Mouse (Mus musculus): ENCODE data around the gene Abcb1b. TPM values are rescaled to one million over a fixed set of nuclear protein-coding genes. Genes with fewer than 3 reads are reported as not detected.
"Not testable (repeated sequence)": the region's sequence is repeated elsewhere in the genome, so short reads cannot be mapped to it uniquely, and the experiment has no call there.

Abcb1b gene
- 0.78 and 1.1 TPM in 2 replicates for polyA plus RNA-seq (2015; fragmentation: Nextera tagmentation; extraction: Ambion mirVana)

GRCm38 (mm10) chr5:8797987-8798751 lies at the start of gene Abcb1b:
TSS of gene Abcb1b (plus strand) at chr5:8798147.
- ATAC-seq (replicated peaks), result peak; percentile 92
- Histone ChIP-seq H3K4me2 (replicated peaks) (peak within 1 kb of the TSS; percentile 83), H3K27me3 (no peaks in the 10 kb centered on the region), H3K9ac (replicated peaks) (peak within 1 kb of the TSS; percentile 51), H3K4me3 (peak within 1 kb of the TSS; percentile 45), H3K4me1 (peaks cover 5% of the 10 kb centered on the region; the same call in 1 of the 2 replicates), H3K36me3 (no peaks in the 10 kb centered on the region), H3K27ac (replicated peaks) (no peak within 1 kb of the TSS), H3K9me3 (no peaks in the 10 kb centered on the region)
- under 1% methylated on average over 47 of the region's 48 CpGs for WGBS

- 75% methylated on average over 3 of the region's 3 CpGs for WGBS
- no peaks in the 10 kb centered on the region for H3K4me1 ChIP-seq
- no peaks in the 10 kb centered on the region for H3K36me3 ChIP-seq
Observed at GRCm38 (mm10) chr5:8772866-8773265, 25.1 kb upstream of the Abcb1b start.

GRCm38 (mm10) chr5:8778311-8778710 lies 19.6 kb upstream of the Abcb1b start:
- Histone ChIP-seq H3K4me3 (no peak overlapping the region), H3K4me1 (no peaks in the 10 kb centered on the region), H3K27ac (replicated peaks) (no peak overlapping the region), H3K27me3 (no peaks in the 10 kb centered on the region), H3K4me2 (replicated peaks) (no peak overlapping the region), H3K9me3 (no peaks in the 10 kb centered on the region), H3K9ac (replicated peaks) (no peak overlapping the region), H3K36me3 (no peaks in the 10 kb centered on the region)
- ATAC-seq (replicated peaks), result no peak
- 88% methylated on average over 2 of the region's 2 CpGs for WGBS

More at GRCm38 (mm10) chr5:8772866-8773265, 25.1 kb upstream of the Abcb1b start:
- H3K4me3 ChIP-seq, result no peak overlapping the region
- no peak overlapping the region for H3K27ac ChIP-seq (replicated peaks)
- H3K4me2 ChIP-seq (replicated peaks), result no peak overlapping the region
- no peak overlapping the region for H3K9ac ChIP-seq (replicated peaks)
- no peaks in the 10 kb centered on the region for H3K27me3 ChIP-seq
- no peaks in the 10 kb centered on the region for H3K9me3 ChIP-seq
- ATAC-seq (replicated peaks), result no peak

GRCm38 (mm10) chr5:8778751-8779150 lies 19.2 kb upstream of the Abcb1b start:
- H3K9me3 ChIP-seq, result no peaks in the 10 kb centered on the region
- no peak overlapping the region for H3K9ac ChIP-seq (replicated peaks)
- 87% methylated on average over 2 of the region's 2 CpGs for WGBS
- H3K4me3 ChIP-seq, result no peak overlapping the region
- H3K4me2 ChIP-seq (replicated peaks), result no peak overlapping the region
- no peaks in the 10 kb centered on the region for H3K27me3 ChIP-seq
- H3K27ac ChIP-seq (replicated peaks), result no peak overlapping the region
- no peak for ATAC-seq (replicated peaks)
- no peaks in the 10 kb centered on the region for H3K36me3 ChIP-seq
- H3K4me1 ChIP-seq, result no peaks in the 10 kb centered on the region

GRCm38 (mm10) chr5:8792281-8792680 lies 5.7 kb upstream of the Abcb1b start:
- no peak overlapping the region for H3K4me3 ChIP-seq
- WGBS, result 80% methylated on average over 4 of the region's 4 CpGs
- no peaks in the 10 kb centered on the region for H3K4me1 ChIP-seq
- H3K9ac ChIP-seq (replicated peaks), result no peak overlapping the region
- H3K9me3 ChIP-seq, result no peaks in the 10 kb centered on the region
- H3K27ac ChIP-seq (replicated peaks), result no peak overlapping the region
- ATAC-seq (replicated peaks), result no peak
- H3K27me3 ChIP-seq, result no peaks in the 10 kb centered on the region
- H3K36me3 ChIP-seq, result no peaks in the 10 kb centered on the region
- no peak overlapping the region for H3K4me2 ChIP-seq (replicated peaks)

- peak overlapping the region; percentile 45 for H3K4me3 ChIP-seq
- peak; percentile 44 for ATAC-seq (replicated peaks)
- H3K4me2 ChIP-seq (replicated peaks), result peak overlapping the region; percentile 83
- 0 out of 2 replicates have a peak overlapping the region, but pooled peaks have one; percentile 51 for H3K9ac ChIP-seq (replicated peaks)
- H3K27me3 ChIP-seq, result no peaks in the 10 kb centered on the region
- WGBS, result 16% methylated on average over 10 of the region's 10 CpGs
- H3K27ac ChIP-seq (replicated peaks), result no peak overlapping the region
- no peaks in the 10 kb centered on the region for H3K9me3 ChIP-seq
- H3K36me3 ChIP-seq, result no peaks in the 10 kb centered on the region
- H3K4me1 ChIP-seq, result peaks cover 5% of the 10 kb centered on the region; the same call in 1 of the 2 replicates
Observed at GRCm38 (mm10) chr5:8798752-8799115, 787 bp downstream of the Abcb1b start.

GRCm38 (mm10) chr5:8805742-8806141 lies 7.8 kb downstream of the Abcb1b start:
- no peak for ATAC-seq (replicated peaks)
- Histone ChIP-seq H3K27ac (replicated peaks) (no peak overlapping the region), H3K36me3 (no peaks in the 10 kb centered on the region), H3K4me1 (no peaks in the 10 kb centered on the region), H3K4me2 (replicated peaks) (no peak overlapping the region), H3K27me3 (no peaks in the 10 kb centered on the region), H3K9ac (replicated peaks) (no peak overlapping the region), H3K4me3 (no peak overlapping the region), H3K9me3 (no peaks in the 10 kb centered on the region)
- WGBS, result 84% methylated on average over 5 of the region's 5 CpGs

- H3K27me3 ChIP-seq, result no peaks in the 10 kb centered on the region
- no peaks in the 10 kb centered on the region for H3K36me3 ChIP-seq
- no peaks in the 10 kb centered on the region for H3K4me1 ChIP-seq
- H3K9ac ChIP-seq (replicated peaks), result no peak overlapping the region
- WGBS, result 92% methylated on average over 9 of the region's 9 CpGs
- H3K27ac ChIP-seq (replicated peaks), result no peak overlapping the region
- no peaks in the 10 kb centered on the region for H3K9me3 ChIP-seq
- no peak overlapping the region for H3K4me2 ChIP-seq (replicated peaks)
- no peak overlapping the region for H3K4me3 ChIP-seq
- ATAC-seq (replicated peaks), result no peak
Observed at GRCm38 (mm10) chr5:8807137-8808004, 9.4 kb downstream of the Abcb1b start.

GRCm38 (mm10) chr5:8813872-8814271 lies 15.9 kb downstream of the Abcb1b start:
- no peak overlapping the region for H3K27ac ChIP-seq (replicated peaks)
- no peak overlapping the region for H3K4me2 ChIP-seq (replicated peaks)
- no peak for ATAC-seq (replicated peaks)
- H3K36me3 ChIP-seq, result no peaks in the 10 kb centered on the region
- no peaks in the 10 kb centered on the region for H3K27me3 ChIP-seq
- H3K4me1 ChIP-seq, result no peaks in the 10 kb centered on the region
- H3K9ac ChIP-seq (replicated peaks), result no peak overlapping the region
- 72% methylated on average over 1 of the region's 1 CpGs for WGBS
- H3K9me3 ChIP-seq, result no peaks in the 10 kb centered on the region
- H3K4me3 ChIP-seq, result no peak overlapping the region

- H3K36me3 ChIP-seq, result no peaks in the 10 kb centered on the region
- ATAC-seq (replicated peaks), result peak; percentile 57; the same call in 1 of the 2 replicates
- H3K4me1 ChIP-seq, result peaks cover 8% of the 10 kb centered on the region
- H3K4me2 ChIP-seq (replicated peaks), result peak overlapping the region; percentile 48
- H3K9me3 ChIP-seq, result no peaks in the 10 kb centered on the region
- WGBS, result 16% methylated on average over 7 of the region's 8 CpGs
- no peak overlapping the region for H3K27ac ChIP-seq (replicated peaks)
- H3K9ac ChIP-seq (replicated peaks), result peak overlapping the region; percentile 40
- no peaks in the 10 kb centered on the region for H3K27me3 ChIP-seq
- peak overlapping the region; percentile 36 for H3K4me3 ChIP-seq
Observed at GRCm38 (mm10) chr5:8819635-8820591, 22.0 kb downstream of the Abcb1b start.

- not testable (repeated sequence) for ATAC-seq (replicated peaks); H3K36me3 ChIP-seq; H3K27ac ChIP-seq (replicated peaks); H3K4me1 ChIP-seq; H3K9me3 ChIP-seq; H3K9ac ChIP-seq (replicated peaks); H3K27me3 ChIP-seq
- 2% methylated on average over 5 of the region's 6 CpGs for WGBS
- H3K4me2 ChIP-seq (replicated peaks), result peak overlapping the region; percentile 48
- H3K4me3 ChIP-seq, result peak overlapping the region; percentile 36; the same call in 1 of the 2 replicates
Observed at GRCm38 (mm10) chr5:8820592-8821104, 22.7 kb downstream of the Abcb1b start.

Data from forebrain, embryonic 15.5 days (tissue).